Mouse (Mus musculus) intestine, postnatal 0 days (tissue): Measurements from ENCODE around the gene Mkrn2os. TPM values are rescaled to one million over a fixed set of nuclear protein-coding genes. Genes with fewer than 3 reads are reported as not detected.

Experiments used
- ATAC-seq: fragments of 200-750 bp; cut with Nextera tagmentation; 2 replicates; pipeline ENCODE4 v1.8.0; 2017; ENCODE audit warnings: mild to moderate bottlenecking, moderate TSS enrichment, moderate library complexity
- H3K27ac ChIP-seq: fragments of 300-500 bp; sonication (generic); 2 replicates; pipeline ENCODE4 v1.5.1; 2014; ENCODE audit warnings: mild to moderate bottlenecking, low read depth, low read length, moderate library complexity
- H3K27me3 ChIP-seq: fragments of 300-500 bp; sonication (generic); replicated peaks from 2 replicates; pipeline ENCODE4 v1.6.1; 2014; ENCODE audit warnings: low read length, mixed read lengths; ENCODE audit not compliant: control insufficient read depth, insufficient read depth
- H3K36me3 ChIP-seq: fragments of 300-500 bp; sonication (generic); 2 replicates; pipeline ENCODE4 v1.6.1; 2014; ENCODE audit warnings: mild to moderate bottlenecking, moderate library complexity; ENCODE audit not compliant: control insufficient read depth, insufficient read depth
- H3K4me1 ChIP-seq: fragments of 300-500 bp; sonication (generic); replicated peaks from 2 replicates; pipeline ENCODE4 v1.6.1; 2014; ENCODE audit warnings: antibody characterized with exemption, low read length, mixed read lengths; ENCODE audit not compliant: control insufficient read depth, insufficient read depth
- H3K4me2 ChIP-seq: fragments of 300-500 bp; sonication (generic); replicated peaks from 2 replicates; pipeline ENCODE4 v1.6.1; 2014; ENCODE audit warnings: low read depth, mild to moderate bottlenecking, moderate library complexity
- H3K4me3 ChIP-seq: fragments of 300-500 bp; sonication (generic); 2 replicates; pipeline ENCODE4 v1.5.1; 2014; ENCODE audit warnings: low read depth, low read length
- H3K9ac ChIP-seq: fragments of 300-500 bp; sonication (generic); 2 replicates; pipeline ENCODE4 v1.6.1; 2014; ENCODE audit warnings: mild to moderate bottlenecking, low read depth, low read length
- H3K9me3 ChIP-seq: fragments of 300-500 bp; sonication (generic); 2 replicates; pipeline ENCODE4 v1.6.1; 2016; ENCODE audit warnings: mixed run types; ENCODE audit not compliant: control insufficient read depth
- CTCF ChIP-seq: sonication (generic); IDR thresholded peaks from 2 replicates; pipeline ENCODE4 v1.5.1; 2016; ENCODE audit warnings: low read depth, mild to moderate bottlenecking, control low read depth, antibody characterized with exemption, moderate library complexity
- WGBS: fragments of 180-500 bp; shearing (Covaris S2); extraction: QIAGEN DNeasy Blood & Tissue Kit; methylation state at CpG from one replicate; pipeline ENCODE4 v1.1.7; 2014; 5-methylcytosine and 5-hydroxymethylcytosine counted together
- polyA plus RNA-seq: library from polyadenylated mRNA; unstranded; fragments of >200 nt; fragmentation: Nextera tagmentation; extraction: Ambion mirVana; gene quantifications from 2 replicates; pipeline ENCODE4 v1.2.1, GENCODE M21; 2015

Mkrn2os gene
- polyA plus RNA-seq, 1 experiment from 2014 or later = 107 TPM

DNA sequence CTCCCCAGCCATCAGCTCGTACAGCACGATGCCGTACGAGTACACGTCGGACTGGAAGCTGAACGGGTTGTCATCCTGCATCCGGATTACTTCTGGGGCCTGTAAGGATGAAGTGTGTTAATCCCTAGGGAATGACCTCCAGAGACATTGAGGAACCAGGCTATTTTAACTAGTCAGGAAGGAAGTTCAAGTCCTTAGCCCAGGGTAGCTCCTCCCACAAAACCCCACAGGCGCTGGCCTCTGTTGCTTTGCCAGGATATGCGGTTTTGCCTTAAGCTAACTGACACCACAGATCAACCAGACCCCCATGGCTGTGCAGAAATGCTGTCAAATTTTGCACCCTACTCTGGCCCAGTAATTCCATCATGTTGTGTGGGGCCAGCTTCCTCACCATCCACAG, 27.4 kb upstream of the Mkrn2os start:
- no peaks in the 10 kb centered on the region for H3K27me3 ChIP-seq
- H3K4me2 ChIP-seq = no peak overlapping the region
- no peak overlapping the region for H3K9ac ChIP-seq
- ATAC-seq = no peak
- H3K36me3 ChIP-seq = peaks cover 95% of the 10 kb centered on the region
- 79% methylated on average over 10 of the region's 10 CpGs for WGBS
- no peak overlapping the region for H3K4me3 ChIP-seq
- no peak for TF ChIP-seq CTCF
- H3K4me1 ChIP-seq = no peaks in the 10 kb centered on the region
- H3K27ac ChIP-seq = no peak overlapping the region
- H3K9me3 ChIP-seq = no peaks in the 10 kb centered on the region

DNA sequence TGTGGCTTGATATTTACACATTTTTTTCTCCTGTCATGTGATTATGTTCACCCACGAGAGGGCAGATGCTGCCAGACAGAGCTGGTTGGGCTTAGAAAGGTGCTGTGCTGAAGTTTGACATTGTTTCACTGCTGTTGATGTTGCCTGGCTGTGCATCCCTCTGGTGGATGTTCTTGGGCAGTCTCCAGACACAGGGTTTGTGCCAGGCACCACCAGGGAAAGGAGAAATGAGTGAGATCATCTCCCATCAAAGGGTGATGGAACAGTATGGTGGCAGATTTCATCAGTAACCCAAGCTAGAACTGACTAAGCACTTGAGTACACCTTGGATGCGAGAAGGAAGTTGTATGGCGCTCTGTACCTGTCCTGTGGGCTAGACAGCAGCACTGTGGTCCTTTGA, 23.6 kb upstream of the Mkrn2os start:
- Histone ChIP-seq H3K9me3 (no peaks in the 10 kb centered on the region), H3K36me3 (peaks cover 92% of the 10 kb centered on the region), H3K27me3 (no peaks in the 10 kb centered on the region), H3K9ac (no peak overlapping the region), H3K4me2 (no peak overlapping the region), H3K4me1 (no peaks in the 10 kb centered on the region), H3K27ac (no peak overlapping the region), H3K4me3 (no peak overlapping the region)
- peak; percentile 16; the same call in 1 of the 2 replicates for TF ChIP-seq CTCF
- 75% methylated on average over 3 of the region's 3 CpGs for WGBS
- 0 out of 2 replicates have a peak, but pooled peaks have one; percentile 1 for ATAC-seq

DNA sequence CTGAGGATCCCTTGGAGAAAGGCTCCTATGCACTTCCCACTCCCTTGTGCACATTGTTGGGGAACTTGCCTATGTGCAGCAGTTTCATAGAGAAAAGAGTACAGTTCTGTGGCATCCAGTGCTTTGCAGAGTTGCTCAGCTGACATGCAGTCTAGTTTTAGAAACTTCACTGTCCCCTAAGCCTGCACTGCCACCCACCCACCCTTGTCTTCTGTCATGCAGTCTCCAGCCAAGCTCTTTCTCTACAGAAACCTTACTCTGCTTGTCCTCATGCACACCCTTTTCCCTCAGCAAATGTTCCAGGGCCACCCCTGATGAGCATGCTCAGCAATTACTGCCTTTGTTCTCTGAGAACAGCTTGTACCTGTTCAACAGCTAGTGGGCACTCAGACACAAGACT, 21.4 kb upstream of the Mkrn2os start:
- no peak overlapping the region for H3K27ac ChIP-seq
- H3K27me3 ChIP-seq = no peaks in the 10 kb centered on the region
- TF ChIP-seq CTCF = no peak
- no peak overlapping the region for H3K4me3 ChIP-seq
- no peak overlapping the region for H3K9ac ChIP-seq
- peaks cover 85% of the 10 kb centered on the region for H3K36me3 ChIP-seq
- no peaks in the 10 kb centered on the region for H3K4me1 ChIP-seq
- ATAC-seq = no peak
- no peaks in the 10 kb centered on the region for H3K9me3 ChIP-seq
- no peak overlapping the region for H3K4me2 ChIP-seq

DNA sequence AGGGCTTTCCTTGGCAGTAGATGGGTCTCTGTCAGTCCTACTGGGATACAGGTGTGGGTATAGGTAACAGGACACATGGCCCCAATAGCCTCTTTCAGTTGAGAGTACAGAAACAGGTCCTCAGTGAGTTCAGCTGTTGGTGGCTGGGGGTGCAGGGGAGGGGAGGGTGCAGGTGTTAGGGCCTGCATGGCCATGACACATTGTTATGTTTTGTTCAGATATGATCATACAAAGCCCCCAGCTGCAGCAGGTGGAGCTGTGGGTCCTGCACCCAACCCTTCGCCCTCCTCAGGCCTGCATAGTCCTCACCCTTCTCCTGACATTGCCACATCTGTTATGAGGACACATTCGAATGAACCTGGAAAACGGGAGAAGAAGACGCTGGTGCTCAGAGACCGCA, 17.9 kb upstream of the Mkrn2os start:
- Histone ChIP-seq H3K9me3 (no peaks in the 10 kb centered on the region), H3K27ac (no peak overlapping the region), H3K4me2 (no peak overlapping the region), H3K4me3 (no peak overlapping the region), H3K9ac (no peak overlapping the region), H3K36me3 (peaks cover 52% of the 10 kb centered on the region), H3K27me3 (no peaks in the 10 kb centered on the region), H3K4me1 (no peaks in the 10 kb centered on the region)
- ATAC-seq = no peak
- 96% methylated on average over 5 of the region's 5 CpGs for WGBS
- TF ChIP-seq CTCF = no peak

DNA sequence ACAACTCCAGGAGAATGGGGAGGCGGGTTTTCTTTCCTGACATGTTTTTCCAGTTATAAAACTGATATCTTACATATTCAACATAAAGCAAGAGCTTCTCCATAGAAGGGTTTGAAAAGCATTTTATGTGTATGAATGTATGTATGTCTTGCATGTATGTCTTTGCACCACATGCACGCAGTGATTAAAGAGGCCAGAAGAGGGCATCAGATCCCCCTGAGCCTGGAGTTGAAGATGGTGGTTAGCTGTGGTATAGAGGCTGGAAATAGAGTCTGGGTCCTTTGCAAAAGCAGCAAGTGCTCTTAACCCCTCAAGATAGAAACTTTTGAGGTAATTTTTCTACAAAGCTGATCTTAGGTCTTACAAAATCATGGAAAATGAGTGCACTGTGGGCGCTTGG, 16.7 kb upstream of the Mkrn2os start:
- TF ChIP-seq CTCF = peak; percentile 73
- Histone ChIP-seq H3K4me2 (no peak overlapping the region), H3K9ac (no peak overlapping the region), H3K27ac (no peak overlapping the region), H3K4me3 (no peak overlapping the region), H3K27me3 (no peaks in the 10 kb centered on the region), H3K9me3 (no peaks in the 10 kb centered on the region), H3K36me3 (peaks cover 42% of the 10 kb centered on the region), H3K4me1 (no peaks in the 10 kb centered on the region)
- 73% methylated on average over 3 of the region's 3 CpGs for WGBS
- no peak for ATAC-seq

DNA sequence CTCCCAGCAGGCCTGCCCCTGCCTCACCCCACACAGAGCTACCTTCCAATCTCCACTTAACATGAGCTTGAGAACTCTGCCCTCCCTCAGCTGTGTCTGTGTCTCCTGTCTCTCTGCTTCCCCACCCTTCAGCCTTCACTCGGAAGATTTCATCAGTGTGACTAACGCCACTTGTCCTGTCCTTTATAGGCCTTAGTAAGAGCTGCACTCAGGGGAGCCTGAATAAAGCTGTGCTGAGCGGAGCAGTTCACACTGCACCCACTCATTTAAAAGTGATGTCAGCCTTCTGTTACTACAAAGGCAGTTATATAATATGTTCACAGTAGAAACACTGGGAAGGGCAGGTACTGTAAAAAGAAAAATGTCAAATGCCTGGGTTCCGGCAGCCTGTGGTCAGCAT, 15.1 kb upstream of the Mkrn2os start:
- no peak overlapping the region for H3K27ac ChIP-seq
- no peaks in the 10 kb centered on the region for H3K27me3 ChIP-seq
- no peak overlapping the region for H3K4me3 ChIP-seq
- no peak for TF ChIP-seq CTCF
- WGBS = 78% methylated on average over 4 of the region's 4 CpGs
- ATAC-seq = no peak
- no peaks in the 10 kb centered on the region for H3K9me3 ChIP-seq
- no peak overlapping the region for H3K4me2 ChIP-seq
- no peaks in the 10 kb centered on the region for H3K4me1 ChIP-seq
- H3K36me3 ChIP-seq = peaks cover 31% of the 10 kb centered on the region
- no peak overlapping the region for H3K9ac ChIP-seq

DNA sequence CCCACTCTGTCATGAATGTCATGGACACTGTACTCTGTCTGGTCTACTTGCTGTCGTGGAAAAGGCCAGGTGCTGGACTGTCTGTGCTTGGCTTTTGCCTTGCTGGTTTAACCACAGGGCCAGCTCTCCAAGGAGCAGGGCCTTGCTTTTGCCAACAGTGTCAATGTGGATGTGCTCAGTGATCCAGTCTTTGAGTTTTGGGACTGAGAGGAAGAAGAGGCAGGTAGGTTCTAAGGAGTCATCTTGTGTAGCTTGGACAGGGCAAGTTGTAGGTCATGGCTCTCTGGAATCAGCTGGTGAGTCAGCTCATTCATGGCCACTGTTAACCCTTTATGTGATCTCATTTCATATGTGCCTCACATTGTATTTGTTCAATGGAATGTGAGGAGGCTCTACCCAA, 14.1 kb upstream of the Mkrn2os start:
- ATAC-seq = no peak
- no peak overlapping the region for H3K9ac ChIP-seq
- no peak for TF ChIP-seq CTCF
- no peaks in the 10 kb centered on the region for H3K4me1 ChIP-seq
- no peaks in the 10 kb centered on the region for H3K9me3 ChIP-seq
- no peak overlapping the region for H3K4me3 ChIP-seq
- WGBS = 85% methylated on average over 1 of the region's 1 CpGs
- H3K36me3 ChIP-seq = peaks cover 22% of the 10 kb centered on the region
- no peaks in the 10 kb centered on the region for H3K27me3 ChIP-seq
- no peak overlapping the region for H3K4me2 ChIP-seq
- H3K27ac ChIP-seq = no peak overlapping the region
